Mouse (Mus musculus): ENCODE results near the gene Wdr43. TPM values are rescaled to one million over a fixed set of nuclear protein-coding genes. Genes with fewer than 3 reads are reported as not detected.

Wdr43 gene
- polyA plus RNA-seq, 1 experiment from 2014 or later: 89.5 TPM

Other genes starting within 250 kb of the Wdr43 start
- 2.7 and 5.7 TPM in 2 replicates for gene Gm4707, start 156.0 kb upstream of the Wdr43 start, polyA plus RNA-seq (2015; fragmentation: Nextera tagmentation; extraction: Ambion mirVana)
- 54.7 and 69.7 TPM in 2 replicates for gene Smchd1, start 140.6 kb upstream of the Wdr43 start, polyA plus RNA-seq (2015; fragmentation: Nextera tagmentation; extraction: Ambion mirVana)
- gene Ndc80, start 89.0 kb upstream of the Wdr43 start, polyA plus RNA-seq (2015; fragmentation: Nextera tagmentation; extraction: Ambion mirVana): 50.7 and 51.2 TPM in 2 replicates
- gene Spdya, start 63.8 kb upstream of the Wdr43 start, polyA plus RNA-seq (2015; fragmentation: Nextera tagmentation; extraction: Ambion mirVana): 0.59 and 0.63 TPM in 2 replicates
- gene Togaram2, start 57.4 kb downstream of the Wdr43 start, polyA plus RNA-seq (2015; fragmentation: Nextera tagmentation; extraction: Ambion mirVana): 0.08 and 0.25 TPM in 2 replicates
- 0.04 TPM in 1 of 2 replicates, not detected in the other for gene Pcare, start 137.0 kb downstream of the Wdr43 start, polyA plus RNA-seq (2015; fragmentation: Nextera tagmentation; extraction: Ambion mirVana)
- 4.7 and 4.9 TPM in 2 replicates for gene Clip4, start 152.6 kb downstream of the Wdr43 start, polyA plus RNA-seq (2015; fragmentation: Nextera tagmentation; extraction: Ambion mirVana)

All from kidney, embryonic 16.5 days (tissue).